In the genomic region with DNA sequence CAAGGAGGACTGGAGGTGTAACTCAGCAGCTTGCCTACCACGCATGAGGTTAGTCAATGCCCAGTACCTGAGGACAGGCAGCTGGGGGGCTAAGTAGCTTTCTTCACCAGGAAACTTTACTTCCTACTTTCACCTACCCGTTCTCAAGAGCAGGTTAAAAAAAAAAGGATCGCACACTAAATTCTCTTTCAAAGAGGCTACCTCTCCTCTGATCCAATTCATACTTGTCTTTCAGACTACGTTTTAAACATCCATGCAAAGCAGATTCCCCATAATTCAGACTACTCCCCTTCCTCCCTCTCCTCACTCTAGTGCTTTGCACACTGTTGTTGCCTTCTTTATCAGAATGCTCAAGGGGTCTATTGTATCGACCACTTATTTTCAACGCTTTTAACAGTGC, we compare ENCODE assay signal across 8 mouse cellular contexts. TPM values are rescaled to one million over a fixed set of nuclear protein-coding genes. Genes with fewer than 3 reads are reported as not detected.
A peak's percentile ranks its signal among the peaks of the same experiment; 100 is the strongest.
DNase-seq lines count a peak whose midpoint lies in the region; ATAC-seq and TF ChIP-seq lines count a peak whose summit lies in the region.

No protein-coding gene starts in this region.

- no peak for TF ChIP-seq CTCF in cortical plate, adult 2 months (IDR thresholded peaks at IDR 0.05; ENCODE audit: extremely low read depth, insufficient read depth, low read length)
- no peak for TF ChIP-seq CTCF in hindbrain, postnatal 0 days (IDR thresholded peaks at IDR 0.05; ENCODE audit: low read depth)

- H3K9ac ChIP-seq in kidney, embryonic 14.5 days (ENCODE audit: low read depth, low read length): peak overlapping the region; percentile 76; the same call in 1 of the 2 replicates
- H3K9ac ChIP-seq in hindbrain, postnatal 0 days (replicated peaks; ENCODE audit: low read length): peak overlapping the region; percentile 75
- peak overlapping the region; percentile 54 for H3K9ac ChIP-seq in midbrain, embryonic 16.5 days (ENCODE audit: low read depth, low read length)

- H3K9me3 ChIP-seq in kidney, embryonic 14.5 days (ENCODE audit: control insufficient read depth, low read length): no peaks in the 10 kb centered on the region
- no peaks in the 10 kb centered on the region for H3K9me3 ChIP-seq in hindbrain, postnatal 0 days (ENCODE audit: low read length)
- H3K9me3 ChIP-seq in midbrain, embryonic 16.5 days (replicated peaks; ENCODE audit: control insufficient read depth, low read length, poor library complexity, severe bottlenecking): no peaks in the 10 kb centered on the region

- H3K4me1 ChIP-seq in kidney, embryonic 14.5 days (ENCODE audit: control insufficient read depth, insufficient read depth, low read length): peaks cover 9% of the 10 kb centered on the region
- H3K4me1 ChIP-seq in cortical plate, adult 2 months (ENCODE audit: control insufficient read depth, insufficient read depth, low read length): peaks cover 5% of the 10 kb centered on the region; the same call in 1 of the 2 replicates
- peaks cover 14% of the 10 kb centered on the region for H3K4me1 ChIP-seq in hindbrain, postnatal 0 days (ENCODE audit: insufficient read depth, low read length)
- H3K4me1 ChIP-seq in midbrain, embryonic 16.5 days (ENCODE audit: control insufficient read depth, insufficient read depth, low read length): peaks cover 24% of the 10 kb centered on the region

- DNase-seq in kidney, adult 8-10 months: no peak
- DNase-seq in hindbrain, postnatal 0 days (ENCODE audit: low spot score): no peak
- no peak for DNase-seq in gastrocnemius, postnatal 10 days
- DNase-seq in right cerebral cortex, adult 18-20 months: no peak

- no peak for TF ChIP-seq POLR2A in cortical plate, adult 2 months (IDR thresholded peaks at IDR 0.05; ENCODE audit: extremely low read depth, insufficient read depth, low read length)

- H3K4me3 ChIP-seq in kidney, embryonic 14.5 days (ENCODE audit: low read length): peak overlapping the region; percentile 88
- H3K4me3 ChIP-seq in cortical plate, adult 2 months (ENCODE audit: insufficient read depth, low read length): peak overlapping the region; percentile 58
- peak overlapping the region; percentile 96 for H3K4me3 ChIP-seq in hindbrain, postnatal 0 days (ENCODE audit: low read length)
- H3K4me3 ChIP-seq in midbrain, embryonic 16.5 days (ENCODE audit: low read depth, low read length): peak overlapping the region; percentile 74

- WGBS in kidney, embryonic 14.5 days: 35% methylated on average over 6 of the region's 6 CpGs
- 44% methylated on average over 6 of the region's 6 CpGs for WGBS in hindbrain, postnatal 0 days
- WGBS in midbrain, embryonic 16.5 days: 39% methylated on average over 6 of the region's 6 CpGs

- no peak for ATAC-seq in kidney, embryonic 14.5 days (ENCODE audit: low FRiP score, low TSS enrichment)
- ATAC-seq in hindbrain, postnatal 0 days: no peak
- no peak for ATAC-seq in midbrain, embryonic 16.5 days
- no peak for ATAC-seq in inflammation-experienced regulatory T-cells, adult 6 months

- H3K4me2 ChIP-seq in kidney, embryonic 14.5 days (replicated peaks; ENCODE audit: low read depth, low read length): peak overlapping the region; percentile 83
- peak overlapping the region; percentile 76 for H3K4me2 ChIP-seq in hindbrain, postnatal 0 days (ENCODE audit: low read depth, low read length)
- peak overlapping the region; percentile 60 for H3K4me2 ChIP-seq in midbrain, embryonic 16.5 days (ENCODE audit: low read length)

- no peak overlapping the region for H3K27ac ChIP-seq in kidney, embryonic 14.5 days (ENCODE audit: low read depth, low read length)
- no peak overlapping the region for H3K27ac ChIP-seq in cortical plate, adult 2 months (ENCODE audit: insufficient read depth, low read length)
- no peak overlapping the region for H3K27ac ChIP-seq in hindbrain, postnatal 0 days
- no peak overlapping the region for H3K27ac ChIP-seq in midbrain, embryonic 16.5 days (ENCODE audit: low read length)

- no peaks in the 10 kb centered on the region for H3K36me3 ChIP-seq in kidney, embryonic 14.5 days (ENCODE audit: control insufficient read depth, insufficient read depth, low read length)
- no peaks in the 10 kb centered on the region for H3K36me3 ChIP-seq in hindbrain, postnatal 0 days (ENCODE audit: insufficient read depth, low read length)
- no peaks in the 10 kb centered on the region for H3K36me3 ChIP-seq in midbrain, embryonic 16.5 days (ENCODE audit: control insufficient read depth, insufficient read depth, low read length)

- no peaks in the 10 kb centered on the region for H3K27me3 ChIP-seq in kidney, embryonic 14.5 days (ENCODE audit: control insufficient read depth, insufficient read depth, low read length)
- no peaks in the 10 kb centered on the region for H3K27me3 ChIP-seq in hindbrain, postnatal 0 days (ENCODE audit: insufficient read depth, low read length)
- no peaks in the 10 kb centered on the region for H3K27me3 ChIP-seq in midbrain, embryonic 16.5 days (ENCODE audit: control insufficient read depth, insufficient read depth, low read depth, low read length)

RNA-seq across cellular contexts. Expression of gene Rab10, which starts 2.2 kb away (rescaled TPM):
- polyA plus RNA-seq in kidney, embryonic 14.5 days (2014; fragmentation: Nextera tagmentation; extraction: Ambion mirVana): 64.1 and 84.5 TPM in 2 replicates
- 105 and 108 TPM in 2 replicates for polyA plus RNA-seq in cortical plate, adult 2 months (2012; rRNA removed)
- total RNA-seq in hindbrain, postnatal 0 days (2014; rRNA removed): 202 and 220 TPM in 2 replicates
- 133 and 140 TPM in 2 replicates for polyA plus RNA-seq in hindbrain, postnatal 0 days (2015; fragmentation: Nextera tagmentation; extraction: Ambion mirVana)
- 151 TPM in 2 replicates for polyA plus RNA-seq in midbrain, embryonic 16.5 days (2015; fragmentation: Nextera tagmentation; extraction: Ambion mirVana)
- 100 to 1,000 TPM; 208 to 238 TPM for total RNA-seq in gastrocnemius, postnatal 10 days (2021)
- 10 to 100 TPM; 50.4 to 64.1 (median 53.7) TPM for polyA plus RNA-seq in inflammation-experienced regulatory T-cells, adult 6 months (2017; shearing (Covaris generic))

RNA-seq across cellular contexts. Expression of gene Kif3c, which starts 57.3 kb away (rescaled TPM):
- 8.3 and 10.5 TPM in 2 replicates for polyA plus RNA-seq in kidney, embryonic 14.5 days (2014; fragmentation: Nextera tagmentation; extraction: Ambion mirVana)
- polyA plus RNA-seq in cortical plate, adult 2 months (2012; rRNA removed): 123 and 130 TPM in 2 replicates
- 142 and 150 TPM in 2 replicates for total RNA-seq in hindbrain, postnatal 0 days (2014; rRNA removed)
- polyA plus RNA-seq in hindbrain, postnatal 0 days (2015; fragmentation: Nextera tagmentation; extraction: Ambion mirVana): 56.0 and 58.5 TPM in 2 replicates
- polyA plus RNA-seq in midbrain, embryonic 16.5 days (2015; fragmentation: Nextera tagmentation; extraction: Ambion mirVana): 94.5 and 96.7 TPM in 2 replicates
- 10 to 100 TPM in 1 of 2 experiments, 1 to 10 TPM in 1; 9.9 to 10.7 TPM for total RNA-seq in gastrocnemius, postnatal 10 days (2021)
- 1 to 10 TPM; 2.4 to 4.9 (median 3.4) TPM for polyA plus RNA-seq in inflammation-experienced regulatory T-cells, adult 6 months (2017; shearing (Covaris generic))
